Mouse (Mus musculus) inflammation-experienced regulatory T-cells, adult 6 months (primary cell): ENCODE measurements around the gene 4932438A13Rik. TPM values are rescaled to one million over a fixed set of nuclear protein-coding genes. Genes with fewer than 3 reads are reported as not detected.

Experiments used
- ATAC-seq: one replicate; pipeline ENCODE4 v1.8.0; 2017
- polyA plus RNA-seq, 3 experiments: library from polyadenylated mRNA; unstranded; fragments of 100-300 nt; shearing (Covaris generic); gene quantifications; one replicate each; pipeline ENCODE4 v1.2.1; 2017

Gene 4932438A13Rik
- polyA plus RNA-seq, 3 experiments from 2014 or later, result 38.7 to 88.8 (median 80.2) TPM

- ATAC-seq, result no peak
Measured at GRCm38 (mm10) chr3:36941572-36941971, 78.7 kb downstream of the 4932438A13Rik start.

GRCm38 (mm10) chr3:36942108-36942507, 79.2 kb downstream of the 4932438A13Rik start:
- ATAC-seq, result no peak

DNA sequence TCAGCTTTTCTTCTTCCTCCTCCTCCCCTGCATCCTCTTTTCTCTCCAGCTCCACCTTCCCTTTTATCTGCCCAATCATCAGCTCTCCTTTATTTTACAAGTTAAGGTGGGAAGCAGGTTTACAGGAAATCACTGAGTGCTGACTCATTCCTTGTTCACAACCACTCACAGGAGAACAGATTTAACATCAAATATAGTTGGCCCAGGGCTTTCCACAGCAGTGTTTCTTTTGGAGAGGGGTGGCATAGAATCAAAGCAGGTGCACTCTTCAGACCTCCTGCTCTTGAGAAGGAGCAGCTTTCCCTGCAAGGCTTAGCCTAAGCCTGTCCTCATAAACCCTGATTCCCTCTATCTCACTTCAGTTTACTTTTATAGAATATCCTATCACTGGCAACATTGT, 80.8 kb downstream of the 4932438A13Rik start:
- no peak for ATAC-seq

DNA sequence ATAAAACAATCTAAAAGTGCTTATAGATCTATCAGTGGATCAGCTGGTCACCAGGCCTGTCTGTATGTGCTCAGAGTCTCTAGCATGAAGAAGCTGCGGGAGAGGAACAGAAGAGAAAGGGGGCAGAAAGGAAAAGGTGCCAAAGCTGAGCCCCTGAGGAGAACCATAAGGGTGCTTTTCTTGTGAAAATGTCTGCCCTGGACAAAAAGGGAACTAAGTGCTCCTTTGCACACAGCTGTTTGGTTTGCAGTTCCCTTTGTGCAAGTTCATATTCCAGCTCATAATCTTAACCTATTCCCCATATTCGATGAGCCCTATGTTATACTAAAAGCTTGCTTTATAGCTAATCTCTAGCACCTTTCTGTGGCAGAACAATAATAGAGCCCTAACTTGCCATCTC, 175.1 kb downstream of the 4932438A13Rik start:
- ATAC-seq, result no peak

GRCm38 (mm10) chr3:37039811-37040210, 176.9 kb downstream of the 4932438A13Rik start:
- ATAC-seq, result no peak

- no peak for ATAC-seq
Measured at GRCm38 (mm10) chr3:37051491-37051890, 188.6 kb downstream of the 4932438A13Rik start.

- ATAC-seq, result no peak
Measured at GRCm38 (mm10) chr3:37063406-37063805, 200.5 kb downstream of the 4932438A13Rik start, which contains the start of gene Adad1. Gene Adad1 (plus strand): TSS chr3:37063527.

GRCm38 (mm10) chr3:37073211-37073610, 210.3 kb downstream of the 4932438A13Rik start:
- no peak for ATAC-seq

- no peak for ATAC-seq
Measured at GRCm38 (mm10) chr3:37084860-37085259, 222.0 kb downstream of the 4932438A13Rik start.

DNA sequence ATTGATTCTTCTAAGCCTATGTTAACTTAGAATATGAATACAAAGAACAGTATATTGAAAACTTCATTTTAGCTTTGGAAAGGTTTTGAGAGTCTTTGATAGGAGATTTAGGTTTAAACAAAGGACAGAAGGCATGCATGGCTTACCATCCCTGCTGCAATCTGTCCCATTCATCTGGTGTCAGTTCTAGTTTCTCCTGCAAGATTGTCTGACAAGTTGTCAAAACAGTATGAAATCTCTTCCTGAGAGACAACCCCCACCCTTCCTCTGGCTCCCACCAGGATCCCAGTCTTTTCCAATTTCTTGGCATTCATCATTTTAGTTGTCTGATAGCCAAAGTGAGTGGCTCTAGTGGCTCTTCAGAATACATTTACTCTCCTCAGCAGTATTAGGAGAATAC, 227.8 kb downstream of the 4932438A13Rik start:
- ATAC-seq, result no peak

Other genes starting within 250 kb of the 4932438A13Rik start
- 1 to 10 TPM in 1 of 3 experiments, under 1 TPM in 1, not detected in 1; 0.39 to 1.0 TPM for gene Bbs7, start 249.6 kb upstream of the 4932438A13Rik start, polyA plus RNA-seq
- not detected for gene Trpc3, start 172.9 kb upstream of the 4932438A13Rik start, polyA plus RNA-seq
- gene Adad1, start 200.4 kb downstream of the 4932438A13Rik start, polyA plus RNA-seq, result not detected